Mouse (Mus musculus) bone marrow, adult 2 months (tissue): ENCODE measurements around the gene Lrrc71.

Experiments used
- CTCF ChIP-seq: fragments of 200-500 bp; IDR thresholded peaks from 2 replicates; pipeline ENCODE4 v1.5.1; 2011; ENCODE audit warnings: low read length, control low read depth; ENCODE audit not compliant: control insufficient read depth, insufficient read depth
- POLR2A ChIP-seq: fragments of 200-500 bp; IDR thresholded peaks from 2 replicates; pipeline ENCODE4 v1.6.1; 2011; ENCODE audit warnings: low read depth, mild to moderate bottlenecking, control low read depth, low read length, borderline replicate concordance; ENCODE audit not compliant: control insufficient read depth

- TF ChIP-seq CTCF (no peak), POLR2A (no peak)
These were observed 20.0 kb upstream of the Lrrc71 start for GRCm38 (mm10) chr3:87768431-87768830.
